Mouse (Mus musculus) adrenal gland, postnatal 0 days (tissue): ENCODE data around the gene Klhl34. TPM values are rescaled to one million over a fixed set of nuclear protein-coding genes. Genes with fewer than 3 reads are reported as not detected.

ENCODE experiments used
- polyA plus RNA-seq: library from polyadenylated mRNA; unstranded; fragments of >200 nt; fragmentation: Nextera tagmentation; extraction: Ambion mirVana; gene quantifications from 2 replicates; pipeline ENCODE4 v1.2.1, GENCODE M21; 2015

Klhl34 gene
- polyA plus RNA-seq: 0.59 and 0.84 TPM in 2 replicates

DNA sequence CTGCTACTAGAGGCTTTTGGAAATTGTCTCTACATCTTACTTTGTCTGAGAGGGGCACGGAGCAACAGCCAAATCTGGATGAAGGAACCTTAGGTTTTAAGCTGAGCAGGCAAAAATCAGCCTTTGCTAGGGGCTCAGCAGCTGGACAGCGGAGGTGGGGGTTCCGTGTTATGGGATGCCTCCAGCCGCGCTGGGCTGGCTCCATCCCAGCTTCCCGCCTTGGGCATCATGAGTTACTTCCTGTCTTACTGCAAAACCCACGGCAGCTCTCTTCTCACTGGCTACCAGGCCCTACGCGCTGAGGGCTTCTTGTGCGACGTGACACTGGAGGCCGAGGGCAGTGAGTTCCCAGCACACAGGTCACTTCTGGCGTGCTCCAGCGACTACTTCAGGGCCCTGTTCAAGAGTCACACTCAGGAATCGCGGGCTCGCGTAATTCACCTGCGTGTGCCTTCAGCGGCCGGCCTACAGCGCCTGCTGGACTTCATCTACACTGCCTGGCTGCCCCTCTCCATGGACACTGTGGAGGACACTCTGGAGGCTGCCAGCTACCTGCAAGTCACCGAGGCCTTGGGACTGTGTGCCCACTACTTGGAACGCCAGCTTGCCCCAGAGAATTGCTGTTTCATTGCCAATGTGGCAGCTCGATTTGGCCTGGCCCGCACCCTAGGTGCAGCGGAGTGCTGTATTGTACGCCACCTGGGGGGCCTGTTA, at the start of gene Klhl34:
Gene Klhl34 (plus strand): TSS at position 229 of the 714 bp plus-strand sequence.

Other genes with a start within 250 kb of the Klhl34 start
- gene Yy2, start 249.4 kb upstream of the Klhl34 start, polyA plus RNA-seq: 1.0 and 1.6 TPM in 2 replicates
- 13.2 and 16.8 TPM in 2 replicates for gene Mbtps2, start 219.7 kb upstream of the Klhl34 start, polyA plus RNA-seq
- 37.7 and 53.7 TPM in 2 replicates for gene Smpx, start 119.5 kb upstream of the Klhl34 start, polyA plus RNA-seq
- gene Cnksr2, start 224.9 kb downstream of the Klhl34 start, polyA plus RNA-seq: 3.3 and 5.0 TPM in 2 replicates